Mouse (Mus musculus) heart, postnatal 36 days (tissue): ENCODE results near the gene Oard1. TPM values are rescaled to one million over a fixed set of nuclear protein-coding genes. Genes with fewer than 3 reads are reported as not detected.

ENCODE experiments used
- DNase-seq, 2 experiments: peaks; one replicate each; pipeline ENCODE4 v3.0.0; 2021 to 2022
- intact Hi-C: fragments of 180-260 bp; cut with DNase I; formaldehyde crosslinking; loops from one replicate; pipeline ENCODE4 v1.15.1; 2025
- total RNA-seq, 2 experiments: library from RNA; stranded (reverse); gene quantifications; 2 replicates each; pipeline ENCODE4 v1.2.3; 2021

Gene Oard1
- 10 to 100 TPM; 15.8 to 16.3 TPM for total RNA-seq

- intact Hi-C loops, result loop anchor here (5.0 kb wide), 1 partner anchor 132 kb away; no protein-coding TSS in a partner anchor
Observed at GRCm38 (mm10) chr17:48409380-48410298, at the start of gene Oard1, which contains the start of gene Nfya. TSS of gene Oard1 (plus strand) at chr17:48410014. TSS of gene Nfya (minus strand) at chr17:48409906.

GRCm38 (mm10) chr17:48360462-48360861 lies 49.4 kb upstream of the Oard1 start:
- DNase-seq, result no peak
- intact Hi-C loops, result no loop called here

More at GRCm38 (mm10) chr17:48409380-48410298, at the start of gene Oard1, which contains the start of gene Nfya:
- DNase-seq, result peak; percentile 99 to 100

DNA sequence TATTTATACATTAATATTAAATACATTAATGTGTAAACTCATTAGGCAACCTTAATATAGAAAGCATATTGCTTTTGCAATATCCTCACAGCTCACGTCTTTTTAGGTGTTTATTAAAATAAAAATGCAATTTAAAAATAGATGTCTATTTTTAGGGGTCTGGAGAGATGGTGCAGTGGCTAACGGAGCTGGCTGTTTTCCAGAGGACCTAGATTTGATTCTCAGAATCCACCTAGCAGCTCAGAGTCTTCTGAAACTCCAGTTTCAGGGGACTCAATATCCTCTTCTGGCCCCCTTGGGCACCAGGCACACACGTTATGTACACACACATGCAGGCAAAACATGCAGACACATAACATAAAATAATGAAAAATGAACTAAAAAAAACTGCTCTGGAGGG lies 47.5 kb upstream of the Oard1 start:
- intact Hi-C loops, result no loop called here
- DNase-seq, result no peak

- intact Hi-C loops, result no loop called here
- DNase-seq, result peak; percentile 39 to 66
Observed at GRCm38 (mm10) chr17:48362966-48363365, 46.8 kb upstream of the Oard1 start.

DNA sequence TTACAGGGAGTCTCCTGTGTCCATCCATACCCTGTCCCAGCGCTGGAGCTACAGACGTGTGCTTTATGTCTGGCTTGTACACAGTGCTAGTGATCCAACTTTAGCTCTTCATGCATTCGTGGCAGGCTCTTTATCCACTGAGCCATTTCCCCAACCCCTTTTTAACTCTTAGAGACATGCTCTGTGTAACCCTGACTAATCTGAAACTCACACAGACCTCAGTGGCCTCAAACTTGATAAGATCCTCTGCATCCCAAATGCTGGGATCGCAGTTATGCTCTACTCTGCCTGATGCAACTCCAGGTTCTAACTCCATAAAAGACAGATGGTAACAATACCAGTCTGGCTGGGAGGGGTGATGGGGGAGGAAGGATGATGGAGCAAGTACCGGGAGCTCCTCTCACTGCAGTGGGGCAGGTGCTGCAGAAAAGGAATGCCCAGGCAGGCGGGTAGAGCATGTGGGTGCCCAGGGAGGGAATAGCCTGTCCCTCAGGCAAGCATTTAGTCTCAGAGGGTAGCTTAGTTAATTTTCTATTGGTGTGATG lies 46.3 kb upstream of the Oard1 start:
- intact Hi-C loops, result no loop called here
- DNase-seq, result no peak

GRCm38 (mm10) chr17:48365511-48366155 lies 44.2 kb upstream of the Oard1 start:
- no peak for DNase-seq
- intact Hi-C loops, result no loop called here

DNA sequence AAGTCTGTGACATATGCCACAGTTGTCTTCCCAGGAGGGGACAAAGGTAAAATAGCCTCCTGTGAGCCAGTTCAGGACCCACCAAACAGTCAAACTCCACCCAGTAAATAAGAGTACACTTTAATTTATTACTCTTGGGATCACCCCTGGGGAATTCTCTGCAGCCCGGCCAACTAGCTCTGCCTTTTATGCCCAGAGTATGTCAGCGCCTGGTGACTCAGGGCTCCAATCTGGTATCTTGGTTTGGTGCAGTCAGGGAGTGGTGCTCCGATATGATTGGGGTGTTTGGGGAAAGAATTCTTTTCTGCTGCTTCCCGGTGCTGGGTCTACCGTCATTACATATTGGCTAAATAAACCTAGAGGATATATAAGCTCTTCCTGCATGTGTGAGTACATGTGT lies 43.0 kb upstream of the Oard1 start:
- DNase-seq, result no peak
- intact Hi-C loops, result no loop called here

DNA sequence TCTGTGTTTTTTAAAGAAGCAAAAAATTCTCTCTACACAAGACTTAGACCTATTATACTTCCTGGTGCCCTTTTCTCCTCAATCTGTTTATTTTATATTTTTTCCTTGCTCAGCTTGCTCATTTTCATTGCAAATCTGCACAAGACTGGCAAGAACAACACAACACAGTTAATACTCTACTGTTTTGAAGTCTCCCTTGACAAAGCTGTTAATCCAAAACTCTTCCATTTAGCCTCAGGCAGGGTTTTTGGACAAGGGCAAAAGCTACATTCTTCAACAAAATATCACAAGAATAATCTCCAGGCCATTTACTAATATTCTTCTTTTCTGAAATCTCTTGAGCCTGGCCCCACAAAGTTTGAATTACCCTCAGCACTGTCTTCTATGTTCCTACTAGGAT lies 38.2 kb upstream of the Oard1 start:
- intact Hi-C loops, result no loop called here
- no peak for DNase-seq

DNA sequence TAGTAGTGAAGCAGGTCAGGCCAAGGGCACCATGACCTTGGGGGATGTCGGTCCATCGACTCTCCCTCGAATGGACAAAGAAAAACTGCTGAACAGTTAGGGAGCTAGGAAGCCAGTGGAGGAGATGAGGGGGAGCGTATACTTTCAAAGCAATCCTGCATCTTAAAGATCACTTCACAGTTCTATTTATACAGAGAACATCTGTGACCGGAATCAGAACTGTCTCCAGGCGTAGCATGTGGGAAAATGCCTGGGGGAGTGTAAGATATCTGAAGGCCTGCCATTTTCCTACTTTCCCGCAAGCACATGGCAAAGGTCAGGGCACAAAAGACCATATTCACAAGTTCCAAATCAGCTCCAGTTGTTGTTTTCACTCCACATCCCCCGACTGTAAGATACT lies 36.8 kb upstream of the Oard1 start:
- intact Hi-C loops, result no loop called here
- no peak for DNase-seq

- DNase-seq, result no peak
- intact Hi-C loops, result no loop called here
Observed at GRCm38 (mm10) chr17:48376102-48376501, 33.7 kb upstream of the Oard1 start.

- DNase-seq, result no peak
- intact Hi-C loops, result no loop called here
Observed at GRCm38 (mm10) chr17:48379050-48379449, 30.8 kb upstream of the Oard1 start.

DNA sequence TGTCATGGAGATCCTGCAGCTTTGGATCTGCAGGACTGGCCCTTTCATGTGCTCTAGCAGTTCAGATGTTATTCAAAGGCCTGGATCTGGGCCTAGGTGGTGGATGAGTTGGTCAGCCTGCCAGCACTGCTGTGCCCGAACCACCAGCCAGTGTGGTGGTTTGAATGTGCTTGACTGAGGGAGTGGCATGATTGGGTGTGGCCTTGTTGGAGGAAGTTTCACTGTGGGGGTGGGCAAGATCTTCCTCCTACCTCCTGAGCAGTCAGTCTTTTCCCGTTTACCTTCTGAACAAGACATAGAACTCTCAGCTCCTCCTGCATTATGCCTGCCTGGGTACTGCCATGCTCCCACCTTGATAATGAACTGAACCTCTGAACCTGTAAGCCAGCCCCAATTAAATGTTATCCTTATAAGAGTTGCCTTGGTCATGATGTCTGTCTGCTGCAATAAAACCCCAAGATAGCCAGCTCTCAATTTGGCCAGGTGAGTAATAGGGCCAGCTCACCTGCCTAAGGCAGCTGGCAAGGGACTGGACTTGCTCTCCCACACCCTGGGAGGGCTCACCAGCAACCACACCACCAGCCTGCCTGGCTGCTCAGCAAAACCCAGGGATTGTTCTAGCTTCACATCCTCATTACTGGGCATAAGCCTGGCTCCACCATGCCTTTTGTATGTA lies 23.9 kb upstream of the Oard1 start:
- intact Hi-C loops, result no loop called here

GRCm38 (mm10) chr17:48388666-48389065 lies 21.1 kb upstream of the Oard1 start:
- no peak for DNase-seq
- intact Hi-C loops, result no loop called here

More for the DNA sequence above, 23.9 kb upstream of the Oard1 start:
- DNase-seq, result no peak

DNA sequence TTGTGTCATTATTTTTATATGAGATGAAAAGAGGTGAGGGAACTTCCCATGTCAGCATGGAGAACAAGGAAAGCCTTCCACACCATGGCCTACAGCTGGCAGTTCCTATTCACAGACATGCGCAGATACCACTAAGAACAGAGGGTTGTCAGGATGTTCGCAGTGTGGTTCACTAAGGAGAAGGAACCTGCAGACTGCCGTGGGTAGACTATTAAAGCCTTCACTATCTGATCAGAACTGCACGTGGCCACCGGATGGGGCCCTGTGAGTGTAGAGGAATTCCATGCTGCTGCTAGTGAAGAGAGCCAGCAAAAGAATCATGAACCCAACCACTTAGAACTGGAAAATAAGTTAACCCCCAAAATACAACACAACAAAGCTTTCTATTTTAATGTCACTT lies 20.4 kb upstream of the Oard1 start:
- DNase-seq, result no peak
- intact Hi-C loops, result no loop called here

DNA sequence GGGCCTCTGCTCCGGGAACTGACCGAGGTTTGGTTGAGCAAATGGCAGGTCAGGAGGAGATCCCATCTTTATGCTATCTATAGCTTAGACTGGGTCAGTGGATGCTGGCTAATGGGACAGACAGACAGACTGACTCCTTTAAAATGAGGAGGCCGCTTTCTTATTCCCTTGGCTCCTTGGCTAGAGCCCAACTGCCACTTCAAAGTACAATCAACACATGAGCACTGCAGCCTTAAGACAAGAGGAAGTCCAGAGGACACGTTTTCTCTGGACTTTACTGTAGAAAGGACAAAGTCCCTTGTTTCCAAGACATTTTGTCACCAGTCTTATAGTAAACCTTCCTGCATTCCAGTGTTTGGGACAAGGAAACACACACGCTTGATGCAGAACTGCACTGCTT lies 18.4 kb upstream of the Oard1 start:
- intact Hi-C loops, result no loop called here
- DNase-seq, result no peak

GRCm38 (mm10) chr17:48392616-48393015 lies 17.2 kb upstream of the Oard1 start:
- intact Hi-C loops, result no loop called here
- DNase-seq, result no peak

DNA sequence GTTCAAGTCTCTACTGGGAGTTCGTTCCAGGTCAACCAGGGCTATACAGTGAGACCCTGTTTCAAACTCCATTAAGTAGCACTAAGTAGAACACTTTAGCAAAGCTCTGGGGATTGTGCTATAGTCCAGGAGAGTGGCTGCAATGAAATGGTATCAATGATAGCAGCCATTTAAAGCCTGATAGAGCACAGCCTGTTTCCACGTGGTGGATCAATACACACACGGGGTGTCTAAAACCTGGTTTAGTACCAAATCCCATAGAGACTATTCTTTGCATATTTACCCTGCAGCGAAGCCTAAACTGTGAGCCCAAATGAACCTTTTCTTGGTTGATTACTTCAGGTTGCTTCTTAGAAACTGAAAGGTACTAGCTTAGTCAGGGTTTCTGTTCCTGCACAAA lies 8.1 kb upstream of the Oard1 start:
- no peak for DNase-seq
- intact Hi-C loops, result no loop called here

GRCm38 (mm10) chr17:48402751-48403150 lies 7.1 kb upstream of the Oard1 start:
- intact Hi-C loops, result no loop called here
- DNase-seq, result no peak

DNA sequence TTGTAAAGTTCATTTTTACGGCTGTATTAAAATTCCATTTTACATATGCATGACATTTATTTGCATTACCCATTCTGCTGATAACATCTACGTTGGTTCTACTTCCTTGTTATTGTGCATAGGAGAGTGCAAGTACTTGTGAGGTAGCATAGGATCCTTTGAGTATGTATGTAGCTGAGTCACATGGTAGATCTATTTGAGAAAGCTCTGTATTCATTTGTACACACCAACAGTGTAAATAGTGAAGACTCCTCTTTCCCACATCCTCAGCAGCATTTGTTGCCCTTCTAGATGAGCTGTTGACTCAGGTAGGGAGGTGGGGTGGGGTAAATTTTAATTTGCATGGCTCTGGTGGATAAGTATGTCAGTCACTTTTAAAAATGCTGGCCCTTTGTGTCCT lies 6.0 kb upstream of the Oard1 start:
- intact Hi-C loops, result no loop called here
- DNase-seq, result no peak

DNA sequence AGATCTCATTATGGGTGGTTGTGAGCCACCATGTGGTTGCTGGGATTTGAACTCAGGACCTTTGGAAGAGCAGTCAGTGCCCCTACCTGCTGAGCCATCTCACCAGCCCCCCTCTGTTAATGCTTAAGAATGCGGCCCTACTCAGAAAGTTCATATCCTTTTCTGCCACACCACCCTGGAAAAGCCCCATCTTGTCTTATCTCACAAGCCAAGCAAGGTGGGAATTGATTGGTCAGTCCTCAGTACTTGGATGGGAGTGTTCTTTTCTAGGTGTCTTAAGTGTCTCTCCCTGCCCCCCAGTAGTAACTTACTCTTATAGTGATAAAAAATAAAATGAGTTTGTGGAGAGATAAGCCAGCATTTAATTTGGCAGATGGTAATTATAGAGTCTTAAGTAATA lies 5.1 kb upstream of the Oard1 start:
- intact Hi-C loops, result loop anchor here (5.0 kb wide), 1 partner anchor 127 kb away; no protein-coding TSS in a partner anchor
- no peak for DNase-seq

- DNase-seq, result no peak
Observed at GRCm38 (mm10) chr17:48407154-48407553, 2.7 kb upstream of the Oard1 start.

More at GRCm38 (mm10) chr17:48407154-48407553, 2.7 kb upstream of the Oard1 start:
- intact Hi-C loops, result loop anchor here (5.0 kb wide), 1 partner anchor 130 kb away; no protein-coding TSS in a partner anchor
